In genomic region chr2:5194701-5195215, GRCm38 (mm10) we compare ENCODE assay signal across 16 mouse cellular contexts. TPM values are rescaled to one million over a fixed set of nuclear protein-coding genes. Genes with fewer than 3 reads are reported as not detected.
DNase-seq lines count a peak whose midpoint lies in the region; ATAC-seq and TF ChIP-seq lines count a peak whose summit lies in the region.
"Had no signal": no experiment of that assay in that cellular context is flagged by ENCODE, and none has a peak within 500 bp of the region (broad histone marks: within the 10 kb centered on the region; RNA-seq: fewer than 3 reads in every experiment).

No protein-coding gene starts in this region.

- peak; percentile 86 for ATAC-seq in embryonic facial prominence, embryonic 14.5 days (ENCODE audit: low read depth)
- no peak for ATAC-seq in liver, embryonic 11.5 days (replicated peaks; ENCODE audit: low FRiP score)
- no peak for ATAC-seq in liver, postnatal 0 days
- ATAC-seq: midbrain, embryonic 15.5 days had no signal

- no peak overlapping the region for H3K27ac ChIP-seq in embryonic facial prominence, embryonic 14.5 days (replicated peaks; ENCODE audit: low read depth, low read length)
- no peak overlapping the region for H3K27ac ChIP-seq in embryonic facial prominence, embryonic 10.5 days (replicated peaks)
- H3K27ac ChIP-seq in liver, embryonic 11.5 days (ENCODE audit: low read depth, low read length), result no peak overlapping the region
- H3K27ac ChIP-seq in liver, postnatal 0 days (ENCODE audit: low read depth), result no peak overlapping the region
- H3K27ac ChIP-seq in brown adipose tissue, adult 24 weeks (replicated peaks; ENCODE audit: low read depth, low read length), result peak overlapping the region; percentile 92
- H3K27ac ChIP-seq: hindbrain, embryonic 12.5 days; lung, embryonic 15.5 days; midbrain, embryonic 15.5 days had no signal

- 58% methylated on average over 6 of the region's 6 CpGs for WGBS in embryonic facial prominence, embryonic 14.5 days
- WGBS in embryonic facial prominence, embryonic 10.5 days, result 87% methylated on average over 6 of the region's 6 CpGs
- 81% methylated on average over 6 of the region's 6 CpGs for WGBS in liver, embryonic 11.5 days
- 63% methylated on average over 6 of the region's 6 CpGs for WGBS in liver, postnatal 0 days (ENCODE audit: insufficient replicate concordance)

- no peak overlapping the region for H3K4me2 ChIP-seq in embryonic facial prominence, embryonic 14.5 days (ENCODE audit: low read depth, low read length)
- no peak overlapping the region for H3K4me2 ChIP-seq in liver, embryonic 11.5 days
- no peak overlapping the region for H3K4me2 ChIP-seq in liver, postnatal 0 days (ENCODE audit: low read depth, low read length)
- H3K4me2 ChIP-seq: hindbrain, embryonic 12.5 days; lung, embryonic 15.5 days; midbrain, embryonic 15.5 days had no signal

- H3K36me3 ChIP-seq in embryonic facial prominence, embryonic 14.5 days (ENCODE audit: control insufficient read depth, insufficient read depth, low read length), result no peaks in the 10 kb centered on the region
- no peaks in the 10 kb centered on the region for H3K36me3 ChIP-seq in embryonic facial prominence, embryonic 10.5 days (replicated peaks)
- no peaks in the 10 kb centered on the region for H3K36me3 ChIP-seq in liver, embryonic 11.5 days (ENCODE audit: control insufficient read depth, insufficient read depth, low read length)
- H3K36me3 ChIP-seq in liver, postnatal 0 days (replicated peaks; ENCODE audit: insufficient read depth, low read length), result no peaks in the 10 kb centered on the region
- H3K36me3 ChIP-seq: hindbrain, embryonic 12.5 days; lung, embryonic 15.5 days; midbrain, embryonic 15.5 days had no signal

- TF ChIP-seq EP300 in liver, postnatal 0 days (IDR thresholded peaks at IDR 0.05; ENCODE audit: low read depth), result no peak

- H3K27me3 ChIP-seq in embryonic facial prominence, embryonic 14.5 days (replicated peaks; ENCODE audit: control insufficient read depth, insufficient read depth, low read length), result no peaks in the 10 kb centered on the region
- no peaks in the 10 kb centered on the region for H3K27me3 ChIP-seq in embryonic facial prominence, embryonic 10.5 days (replicated peaks; ENCODE audit: low read depth, poor library complexity, severe bottlenecking)
- H3K27me3 ChIP-seq in liver, embryonic 11.5 days (replicated peaks; ENCODE audit: control insufficient read depth, insufficient read depth, low read length), result no peaks in the 10 kb centered on the region
- no peaks in the 10 kb centered on the region for H3K27me3 ChIP-seq in liver, postnatal 0 days (ENCODE audit: insufficient read depth, low read length)
- H3K27me3 ChIP-seq: hindbrain, embryonic 12.5 days; lung, embryonic 15.5 days; midbrain, embryonic 15.5 days had no signal

- no peak overlapping the region for H3K4me3 ChIP-seq in embryonic facial prominence, embryonic 14.5 days (ENCODE audit: low read depth, low read length)
- no peak overlapping the region for H3K4me3 ChIP-seq in embryonic facial prominence, embryonic 10.5 days
- H3K4me3 ChIP-seq in liver, embryonic 11.5 days (ENCODE audit: low read depth, low read length), result no peak overlapping the region
- no peak overlapping the region for H3K4me3 ChIP-seq in liver, postnatal 0 days (ENCODE audit: low read depth, low read length)
- no peak overlapping the region for H3K4me3 ChIP-seq in brown adipose tissue, adult 24 weeks (ENCODE audit: insufficient read depth, low read depth, low read length)
- H3K4me3 ChIP-seq: hindbrain, embryonic 12.5 days; lung, embryonic 15.5 days; midbrain, embryonic 15.5 days had no signal

- peaks cover 8% of the 10 kb centered on the region; the same call in 1 of the 2 replicates for H3K4me1 ChIP-seq in embryonic facial prominence, embryonic 14.5 days (ENCODE audit: control insufficient read depth, insufficient read depth, low read length)
- H3K4me1 ChIP-seq in embryonic facial prominence, embryonic 10.5 days, result peaks cover 4% of the 10 kb centered on the region; the same call in 1 of the 2 replicates
- H3K4me1 ChIP-seq in liver, embryonic 11.5 days (replicated peaks; ENCODE audit: control insufficient read depth, insufficient read depth, low read length), result no peaks in the 10 kb centered on the region; the same call in 1 of the 2 replicates
- no peaks in the 10 kb centered on the region for H3K4me1 ChIP-seq in liver, postnatal 0 days (ENCODE audit: insufficient read depth)
- peaks cover 7% of the 10 kb centered on the region for H3K4me1 ChIP-seq in brown adipose tissue, adult 24 weeks (ENCODE audit: control insufficient read depth, insufficient read depth, insufficient read length, low read length)
- H3K4me1 ChIP-seq: hindbrain, embryonic 12.5 days; lung, embryonic 15.5 days; midbrain, embryonic 15.5 days had no signal

- no peaks in the 10 kb centered on the region for H3K9me3 ChIP-seq in embryonic facial prominence, embryonic 14.5 days (ENCODE audit: control insufficient read depth, low read length)
- H3K9me3 ChIP-seq in embryonic facial prominence, embryonic 10.5 days, result no peaks in the 10 kb centered on the region
- no peaks in the 10 kb centered on the region for H3K9me3 ChIP-seq in liver, embryonic 11.5 days (ENCODE audit: control insufficient read depth, low read length)
- no peaks in the 10 kb centered on the region for H3K9me3 ChIP-seq in liver, postnatal 0 days (ENCODE audit: low read length)
- H3K9me3 ChIP-seq: hindbrain, embryonic 12.5 days; lung, embryonic 15.5 days; midbrain, embryonic 15.5 days had no signal

- H3K9ac ChIP-seq in embryonic facial prominence, embryonic 14.5 days (ENCODE audit: low read depth, low read length), result no peak overlapping the region
- no peak overlapping the region for H3K9ac ChIP-seq in liver, embryonic 11.5 days (ENCODE audit: low read depth, low read length)
- no peak overlapping the region for H3K9ac ChIP-seq in liver, postnatal 0 days (replicated peaks)
- H3K9ac ChIP-seq: hindbrain, embryonic 12.5 days; lung, embryonic 15.5 days; midbrain, embryonic 15.5 days had no signal

- TF ChIP-seq CTCF in liver, postnatal 0 days (IDR thresholded peaks at IDR 0.05; ENCODE audit: low read depth), result no peak

- DNase-seq in embryonic facial prominence, embryonic 14.5 days (ENCODE audit: low spot score), result peak; percentile 74
- DNase-seq in embryonic facial prominence, embryonic 10.5 days (ENCODE audit: low spot score), result no peak
- peak; percentile 28 for DNase-seq in liver, embryonic 11.5 days (ENCODE audit: low spot score)
- DNase-seq in liver, postnatal 0 days, result no peak
- peak; percentile 42 for DNase-seq in MN1 (ENCODE audit: low spot score)
- no peak for DNase-seq in gastrocnemius, postnatal 25 days
- DNase-seq: cerebellum, adult 11 months; cerebellum, postnatal 36 days; gastrocnemius, postnatal 10 days; kidney, adult 11 months; layer of hippocampus, postnatal 36 days; spleen, adult 18-20 months had no signal

RNA-seq across cellular contexts. Expression of gene Ccdc3, which starts 57.2 kb away (rescaled TPM):
- polyA plus RNA-seq in embryonic facial prominence, embryonic 14.5 days (2014; fragmentation: Nextera tagmentation; extraction: Ambion mirVana), result 25.8 and 25.9 TPM in 2 replicates
- polyA plus RNA-seq in embryonic facial prominence, embryonic 10.5 days (2016; fragmentation: Nextera tagmentation; extraction: Ambion mirVana), result 0.99 and 1.8 TPM in 2 replicates
- 21.7 and 22.5 TPM in 2 replicates for polyA plus RNA-seq in liver, embryonic 11.5 days (2014; fragmentation: Nextera tagmentation; extraction: Ambion mirVana)
- polyA plus RNA-seq in liver, postnatal 0 days (2015; fragmentation: Nextera tagmentation; extraction: Ambion mirVana), result 2.6 and 3.2 TPM in 2 replicates
- polyA plus RNA-seq in brown adipose tissue, adult 24 weeks (2012; ENCODE audit: insufficient read depth, insufficient read length, missing spikeins), result 66.9 and 95.9 TPM in 2 replicates
- total RNA-seq in gastrocnemius, postnatal 25 days (2021), result 1 to 10 TPM; 5.4 to 5.5 TPM

Comparison
In these comparisons a context has a peak if more than half of its experiments do, and no peak if none do; other contexts are left out.
1. DNase-seq: peak in embryonic facial prominence, embryonic 14.5 days (single experiment), liver, embryonic 11.5 days (single experiment) and MN1 (single experiment); none in embryonic facial prominence, embryonic 10.5 days (single experiment), liver, postnatal 0 days (single experiment) and gastrocnemius, postnatal 25 days (single experiment).